In genomic region chr3:24605485-24605884, GRCm38 (mm10) we compare ENCODE assay signal across 8 mouse cellular contexts.
DNase-seq lines count a peak whose midpoint lies in the region; ATAC-seq lines count a peak whose summit lies in the region.
"Had no signal": no experiment of that assay in that cellular context is flagged by ENCODE, and none has a peak within 500 bp of the region (broad histone marks: within the 10 kb centered on the region; RNA-seq: fewer than 3 reads in every experiment).

No protein-coding gene starts in this region.

- no peaks in the 10 kb centered on the region for H3K36me3 ChIP-seq in embryonic facial prominence, embryonic 15.5 days

- peak; percentile 34; the same call in 1 of the 2 replicates for ATAC-seq in embryonic facial prominence, embryonic 15.5 days (ENCODE audit: insufficient number of reproducible peaks, low FRiP score, low TSS enrichment, low read depth)

- no peaks in the 10 kb centered on the region for H3K27me3 ChIP-seq in embryonic facial prominence, embryonic 15.5 days

- no peaks in the 10 kb centered on the region for H3K4me1 ChIP-seq in embryonic facial prominence, embryonic 15.5 days

- H3K4me2 ChIP-seq in embryonic facial prominence, embryonic 15.5 days (replicated peaks): no peak overlapping the region
- H3K4me2 ChIP-seq: liver, embryonic 11.5 days had no signal

- no peak overlapping the region for H3K4me3 ChIP-seq in embryonic facial prominence, embryonic 15.5 days (replicated peaks)

- no peak overlapping the region for H3K9ac ChIP-seq in embryonic facial prominence, embryonic 15.5 days

- DNase-seq in left cerebral cortex, postnatal 4 days: peak; percentile 8
- DNase-seq in left cerebral cortex, adult 9 months (ENCODE audit: low spot score in 2 of 2): no peak
- peak; percentile 32 for DNase-seq in kidney, adult 9 months
- DNase-seq in retina, postnatal 1 day: peak; percentile 40
- DNase-seq in heart, postnatal 14 days: no peak
- no peak for DNase-seq in adrenal gland, adult 2 months

- H3K27ac ChIP-seq in embryonic facial prominence, embryonic 15.5 days (replicated peaks): no peak overlapping the region

- intact Hi-C loops in left cerebral cortex, postnatal 4 days (cut with DNase I): no loop called here
- intact Hi-C loops in heart, postnatal 14 days (cut with DNase I): no loop called here

- H3K9me3 ChIP-seq in embryonic facial prominence, embryonic 15.5 days (replicated peaks): no peaks in the 10 kb centered on the region

Comparison
In these comparisons a context has a peak if more than half of its experiments do, and no peak if none do; other contexts are left out.
1. DNase-seq: peak in left cerebral cortex, postnatal 4 days (single experiment), kidney, adult 9 months (single experiment) and retina, postnatal 1 day (single experiment); none in left cerebral cortex, adult 9 months (0 of 2), heart, postnatal 14 days (0 of 2) and adrenal gland, adult 2 months (single experiment).